Mouse (Mus musculus): Measurements from ENCODE around the gene H2-DMb1. TPM values are rescaled to one million over a fixed set of nuclear protein-coding genes. Genes with fewer than 3 reads are reported as not detected.

The H2-DMb1 gene
- total and polyA plus RNA-seq, 2 experiments from 2014 or later = 0.62 to 1.5 TPM

DNA sequence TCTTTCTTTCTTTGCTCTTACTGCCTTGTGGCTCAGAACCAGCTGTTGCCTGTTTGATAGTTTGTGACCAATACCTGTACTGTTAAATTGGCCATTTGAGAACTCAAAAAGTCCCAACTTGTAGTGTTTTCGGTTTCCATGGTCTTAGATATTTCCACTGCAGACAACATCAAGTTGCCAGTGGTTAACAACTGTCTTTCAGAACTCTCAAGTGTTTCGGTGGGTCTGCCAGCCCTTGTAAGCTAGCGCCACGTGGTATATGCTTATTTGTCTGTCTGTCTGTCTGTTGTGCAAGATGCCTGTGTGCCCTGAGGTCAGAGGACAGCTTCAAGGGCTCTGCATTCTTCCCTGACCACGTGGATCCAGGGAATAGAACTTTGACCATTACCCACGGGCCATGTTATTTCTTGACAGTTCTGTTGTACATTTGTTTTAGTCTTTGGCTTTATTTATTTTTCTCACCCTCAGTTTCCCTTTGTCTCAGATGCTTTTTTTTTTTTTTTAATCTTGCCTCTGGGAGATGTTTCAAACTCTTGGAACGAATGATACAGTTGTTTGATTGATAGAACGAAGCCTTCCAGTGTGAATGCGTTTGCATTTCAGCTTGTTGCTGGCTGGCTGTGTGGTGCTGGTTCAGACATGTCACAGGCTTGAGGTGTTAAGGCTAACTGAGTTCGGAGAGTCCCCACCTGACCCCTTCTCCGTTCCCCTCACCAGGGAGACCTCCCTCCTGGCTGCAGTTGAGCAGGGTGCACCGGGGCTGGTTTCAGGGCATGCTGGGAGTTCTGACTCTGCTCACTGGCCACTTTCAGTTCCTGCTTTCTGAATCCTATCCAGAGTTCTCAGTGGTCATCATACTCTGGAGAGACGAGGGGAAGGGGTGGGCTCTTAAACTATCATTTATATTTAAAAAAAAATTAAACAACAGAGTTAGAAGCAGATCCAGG lies 27.3 kb downstream of the H2-DMb1 start:
- Histone ChIP-seq H3K4me3 (ENCODE audit: low read depth, low read length) (no peak overlapping the region), H3K9ac (no peak overlapping the region), H3K4me1 (ENCODE audit: insufficient read depth) (no peaks in the 10 kb centered on the region), H3K9me3 (ENCODE audit: low read length) (no peaks in the 10 kb centered on the region), H3K36me3 (ENCODE audit: insufficient read depth) (no peaks in the 10 kb centered on the region), H3K27me3 (ENCODE audit: insufficient read depth, low read length) (no peaks in the 10 kb centered on the region), H3K4me2 (ENCODE audit: low read depth) (no peak overlapping the region), H3K27ac (ENCODE audit: low read depth, low read length) (no peak overlapping the region)
- DNase-seq (no peak), ATAC-seq (no peak)
- no peak for TF ChIP-seq CTCF (IDR thresholded peaks at IDR 0.05; ENCODE audit: low read depth)
- WGBS = 77% methylated on average over 13 of the region's 13 CpGs

DNA sequence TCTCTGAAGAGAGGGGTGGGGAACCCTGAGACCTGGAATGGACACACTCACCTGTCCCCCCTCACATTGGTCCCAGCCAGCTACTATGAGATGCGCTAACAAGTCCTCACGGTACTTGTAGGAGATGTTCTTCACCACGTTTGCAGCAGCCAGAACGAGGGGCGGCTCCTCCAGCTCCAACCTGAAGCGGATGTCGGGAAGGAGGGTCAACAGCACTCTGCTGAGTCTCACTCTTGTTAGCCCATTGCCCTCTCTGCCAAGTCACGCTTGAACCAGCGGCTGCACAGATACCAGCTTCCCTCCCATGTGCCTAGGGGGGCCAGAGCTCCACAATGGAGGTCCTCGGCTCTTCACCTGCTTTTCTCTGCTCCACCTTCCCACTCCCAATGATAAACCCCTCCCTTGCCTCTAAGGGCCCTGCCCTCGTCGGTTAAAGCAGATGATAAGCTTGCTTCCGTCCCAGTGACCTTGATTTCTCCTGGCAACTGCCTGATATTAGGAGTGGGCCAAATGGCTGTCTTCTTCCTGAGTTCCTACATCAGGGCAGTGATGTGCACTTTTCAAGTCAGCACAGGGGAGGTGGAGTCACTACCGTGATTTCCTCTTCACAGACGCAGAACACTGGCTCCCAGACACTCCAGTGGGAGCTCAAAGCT lies 30.8 kb downstream of the H2-DMb1 start:
- Histone ChIP-seq H3K27ac (ENCODE audit: low read depth, low read length) (no peak overlapping the region), H3K9me3 (ENCODE audit: low read length) (no peaks in the 10 kb centered on the region), H3K4me1 (ENCODE audit: insufficient read depth) (peaks cover 7% of the 10 kb centered on the region; the same call in 1 of the 2 replicates), H3K27me3 (ENCODE audit: insufficient read depth, low read length) (peaks cover 16% of the 10 kb centered on the region), H3K4me3 (ENCODE audit: low read depth, low read length) (no peak overlapping the region), H3K36me3 (ENCODE audit: insufficient read depth) (no peaks in the 10 kb centered on the region), H3K4me2 (ENCODE audit: low read depth) (no peak overlapping the region), H3K9ac (no peak overlapping the region)
- 72% methylated on average over 15 of the region's 15 CpGs for WGBS
- no peak for TF ChIP-seq CTCF (IDR thresholded peaks at IDR 0.05; ENCODE audit: low read depth)
- ATAC-seq (no peak), DNase-seq (no peak)

DNA sequence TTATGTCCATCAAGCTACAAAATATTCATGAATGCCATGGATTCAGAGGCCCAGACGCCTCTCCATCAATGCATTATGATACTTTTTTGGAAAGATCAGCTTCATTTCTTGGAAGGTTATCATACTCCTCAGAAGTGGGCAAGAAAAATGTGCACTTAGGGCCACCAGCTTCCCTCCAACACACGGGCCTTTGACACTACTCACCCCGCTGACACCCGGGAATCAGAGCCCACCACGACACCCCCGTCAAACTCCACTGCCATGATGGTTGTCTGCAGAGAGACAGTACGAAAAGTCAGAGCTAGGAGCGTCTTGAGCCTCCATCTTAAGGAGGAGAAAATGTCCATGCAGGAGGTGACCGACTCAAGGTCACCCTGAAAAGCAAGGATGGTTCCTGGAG lies 32.7 kb downstream of the H2-DMb1 start:
- Histone ChIP-seq H3K4me1 (ENCODE audit: insufficient read depth) (peaks cover 7% of the 10 kb centered on the region; the same call in 1 of the 2 replicates), H3K36me3 (ENCODE audit: insufficient read depth) (no peaks in the 10 kb centered on the region), H3K27me3 (ENCODE audit: insufficient read depth, low read length) (peaks cover 16% of the 10 kb centered on the region), H3K27ac (ENCODE audit: low read depth, low read length) (no peak overlapping the region), H3K9ac (no peak overlapping the region), H3K4me3 (ENCODE audit: low read depth, low read length) (no peak overlapping the region), H3K9me3 (ENCODE audit: low read length) (no peaks in the 10 kb centered on the region), H3K4me2 (ENCODE audit: low read depth) (no peak overlapping the region)
- DNase-seq (no peak), ATAC-seq (no peak)
- no peak for TF ChIP-seq CTCF (IDR thresholded peaks at IDR 0.05; ENCODE audit: low read depth)
- 92% methylated on average over 9 of the region's 9 CpGs for WGBS

GRCm38 (mm10) chr17:34186885-34187260 lies 34.0 kb downstream of the H2-DMb1 start:
- Histone ChIP-seq H3K4me2 (ENCODE audit: low read depth) (peak overlapping the region; percentile 90), H3K36me3 (ENCODE audit: insufficient read depth) (no peaks in the 10 kb centered on the region), H3K4me1 (ENCODE audit: insufficient read depth) (peaks cover 7% of the 10 kb centered on the region; the same call in 1 of the 2 replicates), H3K9me3 (ENCODE audit: low read length) (no peaks in the 10 kb centered on the region), H3K27me3 (ENCODE audit: insufficient read depth, low read length) (peaks cover 16% of the 10 kb centered on the region), H3K9ac (peak overlapping the region; percentile 58), H3K27ac (ENCODE audit: low read depth, low read length) (no peak overlapping the region), H3K4me3 (ENCODE audit: low read depth, low read length) (peak overlapping the region; percentile 53)
- ATAC-seq (peak; percentile 38), DNase-seq (no peak)
- WGBS = 1% methylated on average over 14 of the region's 14 CpGs
- TF ChIP-seq CTCF (IDR thresholded peaks at IDR 0.05; ENCODE audit: low read depth) = no peak

- no peaks in the 10 kb centered on the region for H3K9me3 ChIP-seq (ENCODE audit: low read length)
- peaks cover 7% of the 10 kb centered on the region; the same call in 1 of the 2 replicates for H3K4me1 ChIP-seq (ENCODE audit: insufficient read depth)
- ATAC-seq (peak; percentile 98), DNase-seq (peak; percentile 94)
- peak within 1 kb of the TSS; percentile 53 for H3K4me3 ChIP-seq (ENCODE audit: low read depth, low read length)
- no peaks in the 10 kb centered on the region for H3K36me3 ChIP-seq (ENCODE audit: insufficient read depth)
- WGBS = 2% methylated on average over 46 of the region's 46 CpGs
- peak within 1 kb of the TSS; percentile 58 for H3K9ac ChIP-seq
- H3K27ac ChIP-seq (ENCODE audit: low read depth, low read length) = peak within 1 kb of the TSS; percentile 57; the same call in 1 of the 2 replicates
- peaks cover 16% of the 10 kb centered on the region for H3K27me3 ChIP-seq (ENCODE audit: insufficient read depth, low read length)
- no peak for TF ChIP-seq CTCF (IDR thresholded peaks at IDR 0.05; ENCODE audit: low read depth)
- H3K4me2 ChIP-seq (ENCODE audit: low read depth) = peak within 1 kb of the TSS; percentile 90
These were observed 34.5 kb downstream of the H2-DMb1 start, which contains the start of the genes Tap1 and Psmb9 for GRCm38 (mm10) chr17:34187261-34187916. Gene Tap1 (plus strand): TSS chr17:34187553. Gene Psmb9 (minus strand): TSS chr17:34187764.

GRCm38 (mm10) chr17:34188010-34188409 lies 35.1 kb downstream of the H2-DMb1 start:
- H3K4me2 ChIP-seq (ENCODE audit: low read depth) = peak overlapping the region; percentile 90
- 0 out of 2 replicates have a peak overlapping the region, but pooled peaks have one; percentile 57 for H3K27ac ChIP-seq (ENCODE audit: low read depth, low read length)
- WGBS = 3% methylated on average over 20 of the region's 20 CpGs
- H3K27me3 ChIP-seq (ENCODE audit: insufficient read depth, low read length) = peaks cover 20% of the 10 kb centered on the region
- H3K9me3 ChIP-seq (ENCODE audit: low read length) = no peaks in the 10 kb centered on the region
- ATAC-seq (no peak), DNase-seq (no peak)
- H3K4me3 ChIP-seq (ENCODE audit: low read depth, low read length) = peak overlapping the region; percentile 53
- peak overlapping the region; percentile 58 for H3K9ac ChIP-seq
- peaks cover 7% of the 10 kb centered on the region; the same call in 1 of the 2 replicates for H3K4me1 ChIP-seq (ENCODE audit: insufficient read depth)
- TF ChIP-seq CTCF (IDR thresholded peaks at IDR 0.05; ENCODE audit: low read depth) = no peak
- no peaks in the 10 kb centered on the region for H3K36me3 ChIP-seq (ENCODE audit: insufficient read depth)

All from forebrain, postnatal 0 days (tissue).